Mouse (Mus musculus) midbrain, postnatal 0 days (tissue): ENCODE measurements at regions not wholly inside any gene's neighbourhood (a gene's known extent, or its start where the extent isn't known, plus 50 kb on each side); places are given as distances from the start of the nearest gene placed in this dataset.

Experiments
- ATAC-seq: fragments of 200-750 bp; cut with Nextera tagmentation; 2 replicates; pipeline ENCODE4 v1.8.0; 2017; ENCODE audit warnings: moderate number of reproducible peaks, mild to moderate bottlenecking, moderate TSS enrichment, moderate library complexity; ENCODE audit not compliant: low FRiP score
- DNase-seq: peaks from one replicate; pipeline ENCODE4 v3.0.0-alpha.2; 2015; ENCODE audit warnings: low spot score
- H3K27ac ChIP-seq: fragments of 300-500 bp; sonication (generic); 2 replicates; pipeline ENCODE4 v1.5.1; 2014; ENCODE audit warnings: low read depth, mild to moderate bottlenecking, low read length, mixed read lengths
- H3K27me3 ChIP-seq: fragments of 300-500 bp; sonication (generic); 2 replicates; pipeline ENCODE4 v1.6.1; 2014; ENCODE audit warnings: low read length, control low read depth, mixed read lengths; ENCODE audit not compliant: insufficient read depth
- H3K36me3 ChIP-seq: fragments of 300-500 bp; sonication (generic); 2 replicates; pipeline ENCODE4 v1.6.1; 2014; ENCODE audit warnings: low read length, control low read depth, mixed read lengths; ENCODE audit not compliant: insufficient read depth
- H3K4me1 ChIP-seq: fragments of 300-500 bp; sonication (generic); 2 replicates; pipeline ENCODE4 v1.6.1; 2014; ENCODE audit warnings: mild to moderate bottlenecking, control low read depth, antibody characterized with exemption, low read length, mixed read lengths; ENCODE audit not compliant: insufficient read depth
- H3K4me2 ChIP-seq: fragments of 300-500 bp; sonication (generic); 2 replicates; pipeline ENCODE4 v1.6.1; 2014; ENCODE audit warnings: low read depth, mild to moderate bottlenecking, low read length, mixed read lengths; ENCODE audit not compliant: poor library complexity, severe bottlenecking
- H3K4me3 ChIP-seq: fragments of 300-500 bp; sonication (generic); 2 replicates; pipeline ENCODE4 v1.5.1; 2014; ENCODE audit warnings: low read depth, mild to moderate bottlenecking, low read length, moderate library complexity
- H3K9ac ChIP-seq: fragments of 300-500 bp; sonication (generic); replicated peaks from 2 replicates; pipeline ENCODE4 v1.6.1; 2014; ENCODE audit warnings: mild to moderate bottlenecking, low read length, moderate library complexity, mixed read lengths; ENCODE audit not compliant: poor library complexity, severe bottlenecking
- H3K9me3 ChIP-seq: fragments of 300-500 bp; sonication (generic); 2 replicates; pipeline ENCODE4 v1.6.1; 2016; ENCODE audit warnings: low read length, control low read depth
- CTCF ChIP-seq: IDR thresholded peaks from 2 replicates; pipeline ENCODE4 v1.5.1; 2016; ENCODE audit warnings: antibody characterized with exemption, mild to moderate bottlenecking
- WGBS: fragments of 180-500 bp; shearing (Covaris S2); extraction: QIAGEN DNeasy Blood & Tissue Kit; methylation state at CpG from one replicate; pipeline ENCODE4 v1.1.7; 2014; 5-methylcytosine and 5-hydroxymethylcytosine counted together

- Histone ChIP-seq H3K36me3 (no peaks in the 10 kb centered on the region), H3K4me1 (no peaks in the 10 kb centered on the region), H3K4me3 (no peak overlapping the region), H3K4me2 (no peak overlapping the region), H3K27me3 (no peaks in the 10 kb centered on the region), H3K9ac (no peak overlapping the region), H3K27ac (no peak overlapping the region), H3K9me3 (no peaks in the 10 kb centered on the region)
- no peak for DNase-seq
- TF ChIP-seq CTCF: no peak
- no peak for ATAC-seq
- WGBS: 90% methylated on average over 1 of the region's 1 CpGs
These were observed 512.9 kb upstream of the Tnp1 start for GRCm38 (mm10) chr1:73528623-73529022.

- no peaks in the 10 kb centered on the region for H3K36me3 ChIP-seq
- TF ChIP-seq CTCF: no peak
- ATAC-seq (no peak), DNase-seq (no peak)
- 91% methylated on average over 8 of the region's 8 CpGs for WGBS
- no peaks in the 10 kb centered on the region for H3K27me3 ChIP-seq
- H3K27ac ChIP-seq: no peak overlapping the region
- H3K9ac ChIP-seq: no peak overlapping the region
- H3K4me1 ChIP-seq: no peaks in the 10 kb centered on the region
- no peaks in the 10 kb centered on the region for H3K9me3 ChIP-seq
- H3K4me3 ChIP-seq: no peak overlapping the region
- H3K4me2 ChIP-seq: no peak overlapping the region
These were observed 500.7 kb upstream of the Tnp1 start for GRCm38 (mm10) chr1:73516441-73516840.

GRCm38 (mm10) chr1:73515781-73516180, 500.1 kb upstream of the Tnp1 start:
- H3K27me3 ChIP-seq: no peaks in the 10 kb centered on the region
- no peak overlapping the region for H3K9ac ChIP-seq
- 91% methylated on average over 5 of the region's 5 CpGs for WGBS
- no peak for DNase-seq
- H3K9me3 ChIP-seq: no peaks in the 10 kb centered on the region
- H3K27ac ChIP-seq: no peak overlapping the region
- H3K4me2 ChIP-seq: no peak overlapping the region
- H3K36me3 ChIP-seq: no peaks in the 10 kb centered on the region
- H3K4me1 ChIP-seq: no peaks in the 10 kb centered on the region
- H3K4me3 ChIP-seq: no peak overlapping the region
- TF ChIP-seq CTCF: no peak
- no peak for ATAC-seq

- Histone ChIP-seq H3K4me3 (no peak overlapping the region), H3K36me3 (no peaks in the 10 kb centered on the region), H3K9me3 (no peaks in the 10 kb centered on the region), H3K4me2 (no peak overlapping the region), H3K4me1 (no peaks in the 10 kb centered on the region), H3K9ac (no peak overlapping the region), H3K27ac (no peak overlapping the region), H3K27me3 (no peaks in the 10 kb centered on the region)
- peak; percentile 15 for DNase-seq
- WGBS: 56% methylated on average over 5 of the region's 5 CpGs
- ATAC-seq: no peak
- TF ChIP-seq CTCF: no peak
These were observed 498.1 kb upstream of the Tnp1 start for GRCm38 (mm10) chr1:73513822-73514221.

- H3K36me3 ChIP-seq: no peaks in the 10 kb centered on the region
- H3K27me3 ChIP-seq: no peaks in the 10 kb centered on the region
- no peak overlapping the region for H3K27ac ChIP-seq
- no peak overlapping the region for H3K9ac ChIP-seq
- H3K4me2 ChIP-seq: no peak overlapping the region
- ATAC-seq: no peak
- 93% methylated on average over 2 of the region's 2 CpGs for WGBS
- no peaks in the 10 kb centered on the region for H3K9me3 ChIP-seq
- DNase-seq: no peak
- no peak for TF ChIP-seq CTCF
- H3K4me3 ChIP-seq: no peak overlapping the region
- no peaks in the 10 kb centered on the region for H3K4me1 ChIP-seq
These were observed 497.1 kb upstream of the Tnp1 start for GRCm38 (mm10) chr1:73512836-73513235.

- H3K9me3 ChIP-seq: no peaks in the 10 kb centered on the region
- no peaks in the 10 kb centered on the region for H3K27me3 ChIP-seq
- H3K27ac ChIP-seq: no peak overlapping the region
- DNase-seq (no peak), ATAC-seq (no peak)
- no peaks in the 10 kb centered on the region for H3K4me1 ChIP-seq
- 53% methylated on average over 10 of the region's 10 CpGs for WGBS
- no peak overlapping the region for H3K4me2 ChIP-seq
- no peak for TF ChIP-seq CTCF
- H3K36me3 ChIP-seq: no peaks in the 10 kb centered on the region
- H3K9ac ChIP-seq: no peak overlapping the region
- no peak overlapping the region for H3K4me3 ChIP-seq
These were observed 491.5 kb upstream of the Tnp1 start for GRCm38 (mm10) chr1:73507071-73507754.
